Mouse (Mus musculus): ENCODE measurements around the gene Clec9a.

DNA sequence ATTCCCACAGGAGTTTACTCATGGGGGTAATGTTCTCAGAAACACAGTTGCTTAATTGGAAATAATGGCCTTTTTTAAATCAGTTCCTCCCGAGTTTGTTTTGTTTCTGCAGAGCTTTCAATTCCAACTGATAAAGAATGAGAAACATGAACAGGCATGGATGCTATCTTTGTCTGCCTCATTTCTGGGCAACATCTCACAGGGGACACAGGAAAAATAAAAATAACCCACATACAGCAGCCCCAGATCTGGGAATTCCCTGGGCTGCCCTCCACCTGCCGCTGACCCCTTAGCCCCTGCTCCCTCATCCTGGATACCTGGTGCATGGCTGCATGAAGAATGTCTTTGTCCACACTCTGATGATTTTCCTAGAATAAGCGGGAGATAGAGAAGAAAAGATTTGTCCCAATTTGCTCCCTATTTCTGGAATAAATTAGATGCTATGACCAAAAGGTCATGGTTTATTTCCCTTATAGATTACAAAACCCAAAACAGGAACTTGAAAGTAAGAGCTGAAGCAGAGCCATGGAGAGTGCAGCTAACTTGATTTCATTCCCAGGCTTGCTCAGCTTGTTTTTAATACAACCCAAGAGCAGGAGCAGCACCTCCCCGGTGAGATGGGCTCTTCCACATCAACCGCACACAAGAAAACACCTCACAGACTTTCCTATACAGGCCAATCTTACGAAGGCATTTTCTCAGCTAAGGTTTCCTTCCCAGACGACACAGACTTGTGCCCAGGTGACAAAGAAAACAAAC, 39.1 kb upstream of the Clec9a start:
- TF ChIP-seq TCF3 (IDR thresholded peaks at IDR 0.05; ENCODE audit: insufficient read length, low read depth): no peak
- TF ChIP-seq POLR2A (IDR thresholded peaks at IDR 0.05; ENCODE audit: insufficient read length, low read depth): no peak

Measured in myocyte (in vitro differentiated cells).